Mouse (Mus musculus) hindlimb bud, embryonic 11.5 days (tissue): ENCODE results near the gene Slc17a1.

Experiments
- DNase-seq: peaks from one replicate; pipeline ENCODE4 v3.0.0-alpha.2; 2012; ENCODE audit warnings: low read depth, low spot score; ENCODE audit errors: extremely low spot score

Gene Slc17a1

DNA sequence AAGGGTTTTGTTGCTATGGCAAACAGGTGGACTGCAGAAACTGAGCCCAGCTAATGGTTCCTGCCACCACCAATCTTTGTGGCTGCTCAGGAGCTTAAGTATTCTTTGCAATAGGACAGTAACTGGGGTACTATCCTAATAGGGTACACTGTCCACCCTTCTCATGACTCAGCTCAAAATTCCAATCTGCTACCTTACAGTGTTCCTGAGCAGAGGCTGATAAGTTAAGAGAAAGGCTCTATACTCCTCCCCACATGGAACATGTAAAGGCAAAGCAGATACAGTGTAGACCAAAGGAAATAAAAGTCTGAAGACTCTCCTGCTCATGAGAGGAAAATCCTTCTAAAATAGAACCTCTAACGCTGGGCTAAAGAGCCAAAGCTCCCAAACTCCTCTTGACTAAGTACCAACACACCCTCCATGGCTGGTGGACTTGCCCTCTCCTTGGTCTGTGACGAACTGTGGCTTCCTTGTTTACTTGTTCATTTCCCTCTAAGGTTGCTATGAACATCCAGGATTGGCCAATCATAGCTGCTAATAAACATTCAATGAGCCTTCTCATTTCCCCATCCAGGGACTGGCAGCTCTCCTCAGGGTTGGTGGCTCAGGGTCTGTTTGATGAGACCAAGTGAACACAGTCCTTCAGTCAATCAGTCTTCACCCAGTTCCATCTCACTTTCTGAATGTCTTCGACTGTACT, 19.6 kb downstream of the Slc17a1 start:
- no peak for DNase-seq

DNA sequence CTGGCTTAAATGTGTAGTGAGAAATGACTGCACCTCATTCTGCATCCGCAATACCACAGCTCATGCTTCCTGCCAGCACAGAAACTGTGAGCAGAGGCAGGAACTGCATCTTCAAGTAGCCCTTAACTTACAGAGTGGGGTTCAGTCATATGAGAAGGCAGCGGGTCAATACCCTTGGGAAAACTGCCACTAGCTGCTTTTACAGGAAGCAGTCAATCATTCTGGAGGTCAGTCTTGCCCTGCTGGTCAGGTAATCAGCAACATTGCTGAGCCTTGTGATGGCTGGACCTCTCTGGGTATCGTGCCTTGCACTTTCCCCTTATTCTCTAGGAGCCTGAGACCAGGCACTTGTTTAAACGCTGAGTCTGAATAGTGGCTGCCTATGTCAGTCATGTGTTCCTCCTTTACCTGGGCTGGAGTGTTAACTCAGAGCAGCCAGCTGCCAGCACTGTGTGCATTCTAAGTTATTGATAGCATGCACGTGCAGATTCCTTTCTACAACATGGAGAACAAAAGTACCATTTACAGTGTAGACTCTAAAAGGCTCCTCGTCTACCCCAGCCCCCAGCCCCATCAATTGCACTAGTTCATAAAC, 21.6 kb downstream of the Slc17a1 start:
- DNase-seq: no peak

DNA sequence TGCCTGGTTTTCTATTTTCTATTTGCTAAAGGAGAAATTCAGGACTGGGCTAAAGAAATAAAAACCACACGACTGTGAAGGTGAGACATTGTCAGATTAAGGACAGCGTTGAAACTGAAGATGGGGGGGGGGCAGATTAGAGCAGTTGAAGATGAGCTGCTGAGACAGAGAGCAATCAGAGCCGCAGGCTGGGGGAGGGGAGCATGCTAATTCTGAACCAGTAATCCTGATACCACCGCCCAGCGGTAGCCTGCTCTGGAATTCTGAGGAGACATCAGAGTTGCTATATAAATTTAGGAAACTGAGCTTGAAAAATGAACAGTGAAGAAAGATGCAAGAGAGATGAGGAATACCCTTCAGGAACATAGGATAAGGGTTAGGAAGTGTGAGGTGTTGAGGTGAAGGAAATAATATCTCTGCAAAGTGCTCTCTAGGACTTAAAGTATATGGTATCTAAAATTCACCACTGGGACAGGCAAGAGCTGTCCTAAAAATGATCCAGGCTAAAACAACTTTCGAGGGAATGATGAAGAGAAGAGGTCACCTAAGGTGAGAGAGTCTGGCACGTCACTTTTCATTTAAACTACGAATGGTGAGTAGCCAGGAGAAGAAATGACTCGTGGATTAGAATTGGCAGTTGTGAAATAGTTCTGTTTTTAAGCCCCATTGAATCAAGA, 25.2 kb downstream of the Slc17a1 start:
- DNase-seq: no peak

DNA sequence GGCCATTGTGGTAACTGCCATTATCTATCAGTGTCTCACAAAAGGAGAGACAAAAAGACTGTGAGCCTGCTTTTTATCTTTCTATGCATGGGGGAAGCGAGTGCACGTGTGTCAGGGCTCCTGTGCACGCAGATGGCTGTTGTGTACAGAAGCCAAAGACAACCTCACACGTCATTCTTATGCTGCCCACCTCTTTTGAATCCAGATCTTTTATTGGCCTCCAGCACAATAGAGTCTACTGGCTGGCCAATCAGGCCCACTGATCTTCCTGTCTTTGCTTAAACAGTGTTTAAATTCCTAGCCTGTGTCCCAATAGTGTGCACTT, 25.7 kb downstream of the Slc17a1 start:
- no peak for DNase-seq

DNA sequence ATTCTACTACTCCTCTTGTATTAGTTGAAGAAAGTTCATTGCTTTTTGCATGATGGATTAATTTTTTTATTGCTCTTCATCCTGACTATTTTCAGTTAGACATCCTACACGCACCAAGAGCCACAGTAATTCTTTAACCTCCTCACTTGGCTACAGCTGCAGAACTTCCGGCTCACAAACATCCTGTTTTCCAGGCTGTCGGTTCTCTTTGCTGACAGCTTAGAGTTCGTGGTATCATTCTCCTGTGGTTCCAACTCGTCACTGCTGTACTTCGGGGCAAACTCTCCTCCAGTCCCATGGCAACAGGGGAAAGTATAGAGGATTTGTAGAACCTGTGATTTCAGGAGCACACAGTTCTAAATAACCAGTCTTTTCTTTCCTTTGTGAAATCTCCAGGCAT, 30.7 kb downstream of the Slc17a1 start:
- no peak for DNase-seq

DNA sequence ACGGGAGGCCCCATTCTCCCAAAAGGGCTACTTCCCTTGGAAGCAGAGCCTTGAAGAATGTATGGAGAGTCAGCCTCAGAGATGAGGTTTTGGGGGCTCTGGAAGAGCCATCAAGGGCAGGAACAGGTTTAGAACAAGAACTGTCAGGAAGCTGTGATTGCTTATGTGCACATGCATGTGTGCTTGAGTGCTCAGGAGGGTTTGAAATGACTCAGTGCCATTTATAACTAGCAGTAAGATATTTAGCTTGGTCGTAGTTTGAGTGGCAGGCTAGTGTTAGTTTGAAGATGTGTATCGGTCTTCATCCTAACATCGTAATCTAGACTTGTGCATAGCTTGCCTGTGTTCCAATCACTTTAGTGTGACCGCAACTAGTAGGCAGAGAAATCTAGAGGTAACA, 39.4 kb downstream of the Slc17a1 start:
- DNase-seq: no peak

DNA sequence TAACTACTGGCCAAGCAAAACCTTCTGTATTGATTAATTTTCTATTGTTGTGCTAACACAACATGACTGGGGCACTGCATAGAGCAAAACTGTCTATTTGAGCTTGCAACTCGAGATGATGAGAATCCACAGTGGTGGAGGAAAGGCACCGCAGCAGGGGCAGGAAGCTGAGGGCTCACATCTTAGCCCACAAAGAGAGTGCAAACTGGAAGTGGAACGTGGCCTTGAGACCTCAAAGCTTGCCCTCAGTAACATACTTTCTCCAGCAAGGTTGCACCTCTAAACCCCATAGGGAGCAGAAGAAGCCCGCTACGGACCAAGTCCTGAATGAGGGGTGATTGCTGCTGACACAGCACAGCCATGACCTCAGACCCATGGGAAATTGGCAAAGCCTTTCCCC, 42.6 kb downstream of the Slc17a1 start:
- DNase-seq: no peak

DNA sequence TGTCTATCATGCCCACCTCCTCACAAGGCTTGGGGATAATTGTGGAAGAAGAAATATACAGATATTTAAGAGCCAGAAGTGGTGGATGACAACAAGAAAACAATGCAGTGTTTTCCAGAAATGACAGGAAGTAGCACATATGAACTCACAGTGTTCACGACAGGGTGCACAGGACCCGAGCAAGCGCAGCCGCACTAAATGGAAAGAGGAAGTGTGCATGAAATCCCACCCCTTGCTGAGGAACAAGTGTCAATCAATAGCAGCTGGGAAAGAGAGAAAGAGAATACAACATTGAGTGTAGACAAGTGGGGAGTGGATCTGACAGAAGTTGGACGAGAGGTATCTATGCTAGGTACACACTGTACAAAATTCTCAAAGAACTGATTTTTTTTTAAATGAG, 43.8 kb downstream of the Slc17a1 start:
- DNase-seq: no peak

DNA sequence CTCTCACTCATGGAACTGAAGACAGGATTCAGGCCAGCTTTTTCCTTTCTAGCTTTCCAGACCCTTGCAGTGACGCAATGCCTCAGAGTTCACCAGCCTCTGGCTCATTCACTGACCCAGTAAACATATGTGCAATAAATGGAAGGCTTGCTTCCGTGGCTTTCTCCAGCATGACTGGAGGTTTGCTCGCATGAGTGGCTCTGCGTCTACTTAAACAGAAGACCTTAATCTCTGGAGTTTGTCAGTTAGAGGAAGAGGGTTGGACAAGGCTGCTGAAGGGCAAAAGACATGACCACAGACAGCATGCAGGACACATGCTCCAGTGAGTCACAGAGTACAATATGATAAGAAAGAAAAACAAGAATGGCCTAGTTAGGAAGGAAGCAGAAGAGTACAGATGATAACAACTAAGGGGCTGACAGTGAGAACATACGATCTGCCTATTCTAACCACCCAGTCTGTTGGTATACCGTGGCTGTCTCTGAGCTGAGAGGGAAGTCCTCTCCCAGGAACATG, 46.3 kb downstream of the Slc17a1 start:
- DNase-seq: no peak

DNA sequence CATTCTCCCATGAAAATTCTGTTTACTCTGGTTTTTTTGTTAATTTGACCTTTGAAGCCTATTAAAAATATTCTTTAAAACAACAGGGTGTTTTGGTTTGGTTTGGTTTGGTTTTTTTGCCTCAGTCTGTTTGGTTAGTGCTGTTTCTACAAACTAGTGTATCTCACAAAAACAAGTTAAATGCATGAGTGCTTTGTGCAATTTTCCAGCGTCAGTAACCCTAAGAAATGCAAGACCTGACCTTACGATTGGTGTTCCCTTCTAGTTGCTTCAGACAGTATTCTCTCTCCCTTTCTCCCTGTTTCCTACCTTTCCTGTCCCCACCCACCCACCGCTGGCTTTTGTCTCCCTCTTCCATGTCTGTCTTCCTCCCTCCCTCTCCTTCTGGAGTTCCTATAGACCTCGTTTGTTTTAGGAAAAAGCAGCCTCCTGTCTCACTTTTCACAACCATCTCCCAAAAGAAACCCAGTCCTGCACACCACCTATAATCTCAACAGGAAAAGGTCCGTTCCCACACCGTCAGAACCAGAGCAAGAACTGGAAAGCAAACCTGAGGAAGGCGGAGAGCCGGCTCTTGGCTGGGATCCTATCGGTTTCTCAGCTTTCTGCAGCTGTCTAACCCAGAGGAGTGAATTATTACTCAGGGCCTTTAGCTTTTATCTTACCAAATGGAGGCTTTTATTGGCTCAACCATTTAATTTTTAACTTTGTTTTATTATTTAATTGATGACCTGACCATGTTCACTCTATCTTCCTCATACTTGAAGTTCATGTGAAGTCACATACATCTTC, 47.0 kb downstream of the Slc17a1 start, which contains the start of gene Slc17a4:
Gene Slc17a4, minus strand, starts transcription at position 634 of the 792 bp plus-strand sequence.
- DNase-seq: no peak

DNA sequence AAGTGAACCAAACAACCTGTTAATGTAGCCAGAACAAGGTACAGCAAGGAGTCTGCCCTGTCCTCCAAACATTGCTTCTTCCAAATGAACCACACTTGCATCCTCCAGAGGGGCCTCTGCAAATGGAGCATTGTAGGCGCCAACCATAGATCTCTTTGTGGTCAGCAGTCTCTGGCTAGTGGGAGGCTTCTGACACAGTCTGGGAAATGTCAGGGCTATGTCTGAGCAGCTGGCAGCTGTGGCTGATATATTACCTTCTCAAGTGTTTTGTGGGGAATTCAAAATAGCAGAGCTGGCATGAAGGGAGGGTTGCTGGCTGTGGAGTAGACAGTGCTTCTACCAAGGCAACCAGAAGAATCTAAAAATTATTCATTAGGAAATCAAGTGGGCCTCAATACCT, 48.6 kb downstream of the Slc17a1 start:
- DNase-seq: no peak

DNA sequence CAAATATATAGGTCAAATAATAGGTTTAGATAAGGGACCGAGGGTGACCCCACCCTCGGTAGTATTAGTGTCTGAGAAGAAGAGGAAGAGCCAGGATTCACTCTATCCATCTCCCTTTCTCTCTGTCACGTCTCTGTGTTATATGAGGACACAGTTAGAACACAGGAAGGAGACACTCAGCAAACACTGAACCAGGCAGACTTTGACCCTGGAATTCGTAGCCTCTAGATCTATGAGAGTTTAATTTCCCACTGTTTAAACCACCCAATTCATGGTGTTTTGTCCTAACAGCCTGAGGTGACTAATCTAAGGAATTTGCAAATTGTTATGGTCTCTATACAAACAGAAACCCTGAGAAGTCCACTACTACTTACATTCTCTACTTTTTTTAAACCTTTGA, 50.1 kb downstream of the Slc17a1 start:
- DNase-seq: no peak

DNA sequence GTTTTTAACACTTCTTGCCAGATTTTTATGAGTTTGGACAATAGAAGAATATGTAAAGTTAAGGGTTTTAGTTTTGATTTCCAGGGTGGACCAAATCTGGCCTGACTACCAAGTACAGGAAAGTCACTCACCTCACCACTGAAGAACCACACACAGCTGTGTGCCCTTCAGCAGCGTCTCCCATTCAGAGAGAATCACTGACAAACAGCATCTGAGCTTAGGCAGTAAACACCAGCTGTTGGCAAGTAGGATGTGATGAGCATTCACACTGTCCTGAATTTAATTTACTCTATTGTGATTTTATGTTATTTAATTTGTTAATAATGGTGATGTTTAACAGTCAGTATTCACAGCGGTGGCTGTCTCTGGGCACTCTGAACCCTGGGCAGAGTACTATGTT, 58.2 kb downstream of the Slc17a1 start:
- DNase-seq: no peak

DNA sequence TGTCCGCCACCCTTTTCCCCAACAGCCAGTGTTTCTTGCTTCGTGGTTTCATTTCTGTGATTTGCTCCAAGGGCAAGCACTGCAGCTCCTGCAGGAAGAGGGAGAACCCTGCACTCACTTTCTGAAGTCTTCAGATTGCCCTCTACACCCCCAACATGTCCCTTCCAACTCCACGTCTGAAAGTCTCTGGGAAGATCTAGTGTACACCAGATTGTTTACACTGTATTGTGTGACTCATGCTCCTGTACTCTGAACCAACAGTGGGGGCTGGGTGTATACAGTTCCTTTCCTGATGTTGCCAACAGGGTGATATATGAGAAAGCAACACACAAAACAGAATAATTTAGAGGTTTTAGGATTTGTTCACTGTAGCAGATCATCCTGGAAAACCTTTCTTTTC, 61.1 kb downstream of the Slc17a1 start:
- no peak for DNase-seq

DNA sequence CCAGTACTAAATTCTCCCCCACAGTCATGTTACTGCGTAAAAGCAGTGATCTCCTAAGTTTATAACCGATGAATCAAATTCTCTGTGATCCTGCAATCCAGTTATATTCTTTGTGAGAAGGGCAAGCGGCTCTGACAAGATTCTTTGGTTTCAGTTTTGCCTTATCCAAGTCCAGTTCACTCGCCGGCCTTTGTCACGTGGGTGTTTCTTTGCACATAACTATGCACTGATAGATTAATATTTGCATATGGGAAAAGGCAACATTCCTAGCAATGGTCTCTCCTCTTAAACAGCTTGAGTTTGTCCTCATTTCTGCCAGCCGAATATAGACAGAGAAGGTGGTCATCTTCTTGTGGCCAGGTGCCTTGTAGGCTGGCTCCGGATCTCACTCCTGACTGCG, 62.9 kb downstream of the Slc17a1 start:
- DNase-seq: no peak

DNA sequence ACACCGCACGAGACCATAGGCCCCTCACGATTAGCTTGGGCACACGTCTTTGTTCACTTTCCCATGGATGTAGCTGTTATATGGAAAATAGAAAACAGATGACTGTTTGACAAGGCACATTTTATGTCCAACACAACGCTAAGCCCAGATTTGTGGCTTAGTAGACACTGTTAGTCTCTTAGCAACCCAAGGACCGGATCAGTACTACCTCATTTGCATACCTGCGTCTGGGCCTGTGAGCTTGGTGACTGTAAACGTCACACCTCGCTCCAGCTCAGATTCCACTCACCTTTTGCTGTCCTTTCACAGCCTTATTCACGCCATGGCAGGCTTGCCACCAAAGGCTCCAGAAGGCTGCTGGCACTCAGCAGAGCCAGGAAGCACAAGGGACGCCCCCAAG, 63.4 kb downstream of the Slc17a1 start:
- no peak for DNase-seq

DNA sequence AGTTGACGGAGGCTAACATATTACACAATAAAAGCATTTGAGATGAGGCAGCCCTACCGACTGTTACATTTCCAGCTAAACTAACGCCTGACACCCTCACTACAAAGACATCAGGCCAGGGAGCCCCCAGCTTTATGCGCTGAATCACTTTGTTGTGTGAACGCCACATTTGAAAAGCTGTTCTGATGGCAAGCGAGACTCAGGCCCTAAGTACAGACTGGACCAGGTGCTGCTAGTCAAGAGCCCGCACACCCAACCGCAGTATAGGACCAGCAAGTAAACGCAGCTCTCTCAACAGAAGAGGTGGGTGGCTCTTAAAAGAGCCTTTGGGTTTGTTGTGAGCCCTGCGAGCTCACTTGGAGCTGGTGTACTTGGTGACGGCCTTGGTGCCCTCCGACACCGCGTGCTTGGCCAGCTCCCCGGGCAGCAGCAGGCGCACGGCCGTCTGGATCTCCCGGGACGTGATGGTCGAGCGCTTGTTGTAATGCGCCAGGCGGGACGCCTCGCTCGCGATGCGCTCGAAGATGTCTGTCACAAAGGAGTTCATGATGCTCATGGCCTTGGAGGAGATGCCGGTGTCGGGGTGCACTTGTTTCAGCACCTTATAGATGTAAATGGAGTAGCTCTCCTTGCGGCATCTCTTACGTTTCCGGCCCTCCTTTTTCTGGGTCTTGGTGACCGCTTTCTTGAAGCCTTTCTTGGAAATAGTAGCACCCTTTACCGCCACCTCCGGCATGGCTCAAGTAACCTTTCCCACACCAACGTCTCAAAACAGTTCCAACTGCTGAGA, 66.1 kb downstream of the Slc17a1 start, which contains the start of gene Hist1h2ba:
Gene Hist1h2ba, minus strand, starts transcription at position 736 of the 790 bp plus-strand sequence.
- no peak for DNase-seq

DNA sequence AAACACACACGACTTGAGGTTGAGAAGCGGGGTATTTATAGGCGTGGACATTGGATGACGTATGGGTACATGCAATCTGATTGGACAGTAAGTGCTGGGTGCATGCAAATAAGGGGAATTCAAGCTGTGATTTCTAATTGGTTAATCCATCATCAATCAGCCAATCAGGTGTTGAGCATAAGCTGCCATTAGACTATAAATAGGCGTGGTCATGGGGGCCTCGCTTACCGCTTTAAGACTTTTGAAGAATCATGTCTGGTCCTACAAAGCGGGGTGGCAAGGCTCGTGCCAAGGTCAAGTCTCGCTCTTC, 66.6 kb downstream of the Slc17a1 start, which contains the start of gene Hist1h2aa:
Gene Hist1h2aa, plus strand, starts transcription at position 252 of the 310 bp plus-strand sequence.
- DNase-seq: no peak

DNA sequence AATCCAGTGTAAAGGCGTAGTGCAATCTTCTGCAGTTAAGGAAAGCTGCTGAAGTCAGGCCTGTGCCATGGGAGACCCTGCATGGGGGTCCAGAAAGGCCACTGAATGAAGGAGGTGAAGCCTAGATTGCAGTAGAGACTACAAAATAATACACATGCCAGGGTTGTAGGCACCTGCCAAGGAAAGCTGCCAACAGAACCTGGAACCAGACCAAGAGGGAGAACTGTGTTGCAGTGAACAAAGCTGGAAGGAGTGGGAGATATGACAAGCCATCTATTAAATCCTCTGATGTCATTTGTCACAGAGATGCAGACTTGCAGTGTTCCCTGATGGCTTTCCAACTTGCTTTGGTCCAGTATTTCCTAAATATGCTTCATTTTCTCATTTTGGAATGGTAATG, 71.1 kb downstream of the Slc17a1 start:
- DNase-seq: no peak

DNA sequence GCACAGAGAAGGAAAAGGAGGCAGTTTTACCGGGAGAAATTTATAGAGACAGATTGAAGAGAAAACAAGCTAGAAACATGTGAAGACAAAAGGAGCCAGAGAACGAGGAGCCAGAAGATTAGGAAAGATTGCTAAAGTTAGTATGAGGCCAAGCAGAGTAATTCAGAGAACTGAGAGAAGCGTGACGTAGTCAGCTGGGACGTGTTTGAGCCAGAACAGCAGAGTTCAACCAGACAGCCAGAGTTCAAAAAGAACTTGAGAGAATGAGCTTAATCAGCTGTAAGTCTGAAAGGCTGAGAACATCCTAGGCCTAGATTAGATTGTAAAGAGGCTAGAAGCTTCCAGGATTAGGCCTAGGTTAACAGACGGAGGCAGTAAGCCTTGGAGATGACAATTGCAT, 72.7 kb downstream of the Slc17a1 start:
- no peak for DNase-seq

DNA sequence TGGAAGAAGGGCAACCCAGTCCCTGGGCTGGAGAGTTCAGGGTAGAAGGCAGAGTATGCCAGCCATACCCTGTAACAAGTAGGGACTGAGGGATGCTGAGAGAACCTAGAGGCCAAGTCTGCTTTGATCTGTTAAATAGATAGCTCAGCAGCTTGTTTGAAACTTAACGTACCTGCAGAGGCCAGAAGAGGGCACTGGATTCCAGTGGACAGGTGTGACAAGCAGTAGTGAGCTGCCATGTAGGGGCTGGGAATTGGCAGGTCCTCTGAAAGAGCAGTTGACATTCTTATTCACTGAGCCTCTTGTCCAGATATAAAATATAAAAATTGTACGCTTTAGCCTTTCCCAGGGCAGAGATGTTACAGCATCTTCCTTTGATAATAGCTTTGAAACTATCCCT, 75.3 kb downstream of the Slc17a1 start:
- no peak for DNase-seq
